Mouse (Mus musculus) midbrain, embryonic 12.5 days (tissue): Measurements from ENCODE around the gene B4galnt1. TPM values are rescaled to one million over a fixed set of nuclear protein-coding genes. Genes with fewer than 3 reads are reported as not detected.
"Not testable (repeated sequence)": the region's sequence is repeated elsewhere in the genome, so short reads cannot be mapped to it uniquely, and the experiment has no call there.

ENCODE experiments used
- ATAC-seq: fragments of 200-750 bp; cut with Nextera tagmentation; 2 replicates; pipeline ENCODE4 v1.8.0; 2017; ENCODE audit warnings: low read depth, moderate TSS enrichment, moderate library complexity; ENCODE audit not compliant: low FRiP score
- H3K27ac ChIP-seq: fragments of 300-500 bp; sonication (generic); replicated peaks from 2 replicates; pipeline ENCODE4 v1.5.1; 2016; ENCODE audit warnings: mild to moderate bottlenecking
- H3K27me3 ChIP-seq: fragments of 300-500 bp; sonication (generic); 2 replicates; pipeline ENCODE4 v1.6.1; 2016; ENCODE audit warnings: mild to moderate bottlenecking
- H3K36me3 ChIP-seq: fragments of 300-500 bp; sonication (generic); 2 replicates; pipeline ENCODE4 v1.6.1; 2016
- H3K4me1 ChIP-seq: fragments of 300-500 bp; sonication (generic); 2 replicates; pipeline ENCODE4 v1.6.1; 2016
- H3K4me2 ChIP-seq: fragments of 300-500 bp; sonication (generic); replicated peaks from 2 replicates; pipeline ENCODE4 v1.6.1; 2016; ENCODE audit warnings: mild to moderate bottlenecking, moderate library complexity
- H3K4me3 ChIP-seq: fragments of 300-500 bp; sonication (generic); 2 replicates; pipeline ENCODE4 v1.5.1; 2016; ENCODE audit warnings: mild to moderate bottlenecking
- H3K9ac ChIP-seq: fragments of 300-500 bp; sonication (generic); replicated peaks from 2 replicates; pipeline ENCODE4 v1.6.1; 2016; ENCODE audit warnings: mild to moderate bottlenecking, moderate library complexity
- H3K9me3 ChIP-seq: fragments of 300-500 bp; sonication (generic); 2 replicates; pipeline ENCODE4 v1.6.1; 2016; ENCODE audit warnings: mild to moderate bottlenecking
- WGBS: fragments of 180-500 bp; shearing (Covaris S2); methylation state at CpG from one replicate; pipeline ENCODE4 v1.1.7; 2016; 5-methylcytosine and 5-hydroxymethylcytosine counted together
- polyA plus RNA-seq: library from polyadenylated mRNA; unstranded; fragments of >200 nt; fragmentation: Nextera tagmentation; extraction: Ambion mirVana; gene quantifications from 2 replicates; pipeline ENCODE4 v1.2.1, GENCODE M21; 2016

Gene B4galnt1
- polyA plus RNA-seq, 1 experiment from 2014 or later, result 17.7 TPM

DNA sequence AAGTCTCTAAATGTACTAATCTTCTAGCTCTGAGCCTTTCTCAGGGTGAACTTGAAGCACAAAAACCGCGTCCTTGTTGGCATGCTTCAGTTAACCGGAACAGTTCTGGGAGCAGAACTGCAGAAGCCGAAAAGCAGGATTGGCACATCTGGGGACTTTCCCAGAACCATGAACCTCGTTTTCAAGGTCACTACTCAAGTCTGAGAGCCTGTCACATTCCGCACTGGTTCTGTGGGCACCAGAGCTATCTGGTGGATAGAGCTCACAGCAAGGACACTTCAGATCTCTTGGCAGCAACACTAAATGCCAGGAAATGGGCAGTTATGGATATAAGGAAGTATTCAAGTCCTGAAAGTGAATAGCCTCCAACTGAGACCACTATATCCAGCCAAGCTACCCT is 17.9 kb upstream of the B4galnt1 start:
- no peaks in the 10 kb centered on the region for H3K9me3 ChIP-seq
- H3K36me3 ChIP-seq, result no peaks in the 10 kb centered on the region
- ATAC-seq, result no peak
- WGBS, result 83% methylated on average over 6 of the region's 6 CpGs
- H3K4me3 ChIP-seq, result no peak overlapping the region
- no peak overlapping the region for H3K4me2 ChIP-seq
- no peaks in the 10 kb centered on the region for H3K27me3 ChIP-seq
- no peaks in the 10 kb centered on the region for H3K4me1 ChIP-seq
- H3K27ac ChIP-seq, result no peak overlapping the region
- no peak overlapping the region for H3K9ac ChIP-seq

GRCm38 (mm10) chr10:127150471-127150872 is 14.6 kb upstream of the B4galnt1 start:
- H3K36me3 ChIP-seq, result no peaks in the 10 kb centered on the region
- no peak overlapping the region for H3K9ac ChIP-seq
- WGBS, result 89% methylated on average over 4 of the region's 4 CpGs
- no peak overlapping the region for H3K27ac ChIP-seq
- no peak overlapping the region for H3K4me2 ChIP-seq
- H3K27me3 ChIP-seq, result no peaks in the 10 kb centered on the region
- no peak for ATAC-seq
- no peaks in the 10 kb centered on the region for H3K4me1 ChIP-seq
- no peak overlapping the region for H3K4me3 ChIP-seq
- H3K9me3 ChIP-seq, result no peaks in the 10 kb centered on the region

DNA sequence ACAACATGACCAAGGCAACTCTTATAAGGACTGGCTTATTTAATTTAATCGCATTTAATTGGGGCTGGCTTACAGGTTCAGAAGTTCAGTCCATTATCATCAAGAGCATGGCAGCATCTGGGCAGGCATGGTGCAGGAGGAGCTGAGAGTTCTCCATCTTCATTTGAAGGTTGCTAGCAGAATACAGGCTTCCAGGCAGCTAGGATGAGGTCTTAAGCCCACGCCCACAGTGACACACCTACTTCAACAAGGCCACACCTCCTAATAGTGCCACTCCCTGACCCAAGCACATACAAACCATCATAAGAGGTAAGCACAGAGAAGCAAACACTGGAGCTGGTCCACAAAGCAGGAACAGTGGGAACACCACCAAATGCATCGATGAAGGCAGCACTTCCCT is 13.8 kb upstream of the B4galnt1 start:
- not testable (repeated sequence) for ATAC-seq, H3K9ac ChIP-seq, H3K9me3 ChIP-seq, H3K4me1 ChIP-seq, H3K4me3 ChIP-seq, H3K36me3 ChIP-seq, H3K27ac ChIP-seq, H3K27me3 ChIP-seq, H3K4me2 ChIP-seq
- WGBS, result 84% methylated on average over 3 of the region's 3 CpGs

DNA sequence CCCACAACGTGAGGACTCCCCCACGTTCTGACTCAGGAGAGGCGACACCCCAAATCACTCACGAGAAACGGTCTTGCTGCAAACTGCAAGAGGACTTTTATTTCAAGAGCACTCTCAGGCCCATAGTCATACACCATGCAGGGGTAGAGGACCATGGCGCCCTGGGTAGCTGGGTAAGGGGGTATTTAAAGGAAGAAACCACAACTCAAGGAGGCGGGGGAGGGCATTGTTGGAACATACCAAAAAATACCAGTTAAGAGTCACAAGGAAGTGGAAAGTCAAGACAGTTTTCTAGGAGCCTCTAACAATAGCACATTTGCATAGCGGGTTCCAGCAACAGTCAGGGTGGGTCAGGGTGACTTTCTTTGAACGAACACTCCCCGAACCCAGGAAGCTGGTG is 12.5 kb upstream of the B4galnt1 start:
- H3K4me2 ChIP-seq, H3K4me3 ChIP-seq, H3K36me3 ChIP-seq, H3K27me3 ChIP-seq, H3K9me3 ChIP-seq, H3K27ac ChIP-seq, H3K9ac ChIP-seq, H3K4me1 ChIP-seq, ATAC-seq: not testable (repeated sequence)
- 85% methylated on average over 10 of the region's 10 CpGs for WGBS

DNA sequence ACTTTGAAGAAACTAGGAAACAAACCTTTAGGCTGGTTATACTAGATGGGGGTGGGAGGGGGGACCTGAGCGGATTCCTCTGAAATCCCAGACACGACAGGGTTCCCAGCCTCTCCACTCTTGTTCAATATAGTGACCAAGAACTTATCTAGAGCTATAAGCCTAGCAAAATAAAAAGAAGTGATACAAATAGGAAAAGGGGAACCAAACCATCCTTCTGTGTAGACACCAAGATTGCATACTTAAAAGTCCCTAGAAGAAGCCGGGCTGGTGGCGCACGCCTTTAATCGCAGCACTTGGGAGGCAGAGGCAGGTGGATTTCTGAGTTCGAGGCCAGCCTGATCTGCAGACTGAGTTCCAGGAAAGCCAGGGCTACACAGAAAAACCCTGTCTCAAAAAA is 11.7 kb upstream of the B4galnt1 start:
- Histone ChIP-seq H3K36me3 (no peaks in the 10 kb centered on the region), H3K27ac (no peak overlapping the region), H3K9ac (no peak overlapping the region), H3K4me3 (no peak overlapping the region), H3K27me3 (no peaks in the 10 kb centered on the region), H3K4me2 (no peak overlapping the region), H3K9me3 (no peaks in the 10 kb centered on the region), H3K4me1 (no peaks in the 10 kb centered on the region)
- no peak for ATAC-seq
- 88% methylated on average over 7 of the region's 7 CpGs for WGBS

DNA sequence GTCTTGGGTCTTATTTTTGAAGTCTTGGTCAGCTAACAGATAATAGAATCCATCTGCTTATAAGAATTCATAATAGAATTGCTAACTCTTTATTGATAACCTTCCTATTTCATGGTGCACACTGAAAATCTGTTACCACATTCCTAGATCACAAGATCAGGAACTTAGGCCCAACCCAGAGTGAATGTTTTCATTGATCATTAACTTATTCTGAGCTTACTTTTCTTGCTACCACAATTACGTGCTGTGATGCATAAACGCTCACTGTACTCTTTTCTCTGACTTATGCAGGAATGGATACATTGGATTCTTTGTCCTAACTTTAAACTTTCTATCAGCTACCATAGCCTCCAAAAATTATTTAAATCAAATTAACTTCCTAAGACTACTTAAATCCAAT is 10.8 kb upstream of the B4galnt1 start:
- no peak for ATAC-seq
- H3K4me2 ChIP-seq, result no peak overlapping the region
- H3K4me1 ChIP-seq, result no peaks in the 10 kb centered on the region
- no peaks in the 10 kb centered on the region for H3K36me3 ChIP-seq
- H3K27ac ChIP-seq, result no peak overlapping the region
- WGBS, result 98% methylated on average over 2 of the region's 2 CpGs
- no peak overlapping the region for H3K4me3 ChIP-seq
- no peak overlapping the region for H3K9ac ChIP-seq
- no peaks in the 10 kb centered on the region for H3K27me3 ChIP-seq
- no peaks in the 10 kb centered on the region for H3K9me3 ChIP-seq

DNA sequence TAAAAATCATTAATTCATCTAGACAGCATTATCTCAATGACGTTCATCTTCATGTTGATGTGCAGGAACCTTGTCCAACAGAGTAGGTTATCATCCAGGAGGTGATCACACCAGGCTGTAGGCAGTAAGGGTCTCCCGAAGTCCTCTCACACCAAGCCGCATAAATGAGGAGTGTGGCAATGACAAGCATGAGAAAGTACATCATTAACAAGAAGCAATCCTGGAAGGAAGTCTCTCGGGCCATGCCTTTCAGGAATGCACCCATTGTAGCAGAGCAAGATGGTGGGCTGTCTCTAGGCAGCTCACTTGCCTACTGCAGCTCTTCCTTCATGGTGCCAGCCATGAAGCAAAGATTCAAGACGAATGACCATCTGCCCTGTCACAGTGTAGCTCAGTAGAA is 10.4 kb upstream of the B4galnt1 start:
- H3K4me2 ChIP-seq, result no peak overlapping the region
- H3K9ac ChIP-seq, result no peak overlapping the region
- H3K36me3 ChIP-seq, result no peaks in the 10 kb centered on the region
- no peaks in the 10 kb centered on the region for H3K27me3 ChIP-seq
- no peak overlapping the region for H3K27ac ChIP-seq
- H3K4me3 ChIP-seq, result no peak overlapping the region
- ATAC-seq, result no peak
- 89% methylated on average over 5 of the region's 5 CpGs for WGBS
- no peaks in the 10 kb centered on the region for H3K9me3 ChIP-seq
- H3K4me1 ChIP-seq, result no peaks in the 10 kb centered on the region

DNA sequence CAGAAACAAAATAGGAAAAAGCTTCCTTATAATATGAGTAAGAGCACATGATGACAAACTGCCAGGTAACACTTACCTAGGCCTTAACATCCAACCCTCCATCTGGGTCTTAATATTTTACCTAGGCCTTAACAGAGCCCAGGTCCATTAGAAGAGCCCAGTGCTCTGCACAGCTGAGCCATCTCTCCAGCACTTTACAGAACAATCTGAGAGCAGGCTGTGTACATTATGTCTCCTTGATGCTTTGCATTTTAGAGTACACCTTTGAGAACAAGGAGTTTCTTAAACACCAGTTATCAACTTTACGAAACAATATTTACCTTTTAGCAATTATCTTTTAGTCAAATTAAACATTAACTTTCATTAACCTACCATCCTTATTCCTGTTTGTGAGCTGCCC is 8.9 kb upstream of the B4galnt1 start:
- Histone ChIP-seq H3K4me1 (no peaks in the 10 kb centered on the region), H3K4me2 (no peak overlapping the region), H3K9ac (no peak overlapping the region), H3K9me3 (no peaks in the 10 kb centered on the region), H3K4me3 (no peak overlapping the region), H3K27me3 (no peaks in the 10 kb centered on the region), H3K27ac (no peak overlapping the region), H3K36me3 (no peaks in the 10 kb centered on the region)
- WGBS, result 91% methylated on average over 1 of the region's 1 CpGs
- ATAC-seq, result no peak

DNA sequence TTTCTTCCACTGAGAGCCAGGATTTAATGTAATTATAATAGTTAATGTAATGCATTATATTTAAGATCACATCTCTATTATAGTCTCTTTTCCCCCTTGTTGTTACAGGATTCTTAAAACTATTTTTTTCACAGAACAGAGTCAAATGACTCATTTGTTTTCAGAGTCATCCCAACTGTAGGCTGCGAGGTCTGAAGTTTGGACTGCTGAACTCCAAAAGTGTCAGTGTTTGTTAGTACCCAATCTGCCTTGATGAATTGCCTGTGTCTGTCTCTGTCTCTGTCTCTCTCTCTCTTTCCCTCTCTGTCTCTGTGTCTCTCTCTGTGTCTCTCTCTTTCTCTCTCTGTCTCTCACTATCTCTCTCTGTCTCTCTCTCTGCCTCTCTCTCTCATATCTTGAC is 8.5 kb upstream of the B4galnt1 start:
- Histone ChIP-seq H3K4me2 (no peak overlapping the region), H3K4me3 (no peak overlapping the region), H3K4me1 (no peaks in the 10 kb centered on the region), H3K27me3 (no peaks in the 10 kb centered on the region), H3K9ac (no peak overlapping the region), H3K9me3 (no peaks in the 10 kb centered on the region), H3K27ac (no peak overlapping the region), H3K36me3 (no peaks in the 10 kb centered on the region)
- ATAC-seq, result no peak
- WGBS, result 84% methylated on average over 1 of the region's 1 CpGs

- no peaks in the 10 kb centered on the region for H3K4me1 ChIP-seq
- 66% methylated on average over 3 of the region's 3 CpGs for WGBS
- H3K9me3 ChIP-seq, result no peaks in the 10 kb centered on the region
- no peaks in the 10 kb centered on the region for H3K36me3 ChIP-seq
- H3K4me3 ChIP-seq, result no peak overlapping the region
- H3K4me2 ChIP-seq, result no peak overlapping the region
- no peak overlapping the region for H3K27ac ChIP-seq
- no peak overlapping the region for H3K9ac ChIP-seq
- no peak for ATAC-seq
- H3K27me3 ChIP-seq, result peaks cover 5% of the 10 kb centered on the region
Observed at GRCm38 (mm10) chr10:127158471-127158870, 6.6 kb upstream of the B4galnt1 start.

GRCm38 (mm10) chr10:127160081-127160480 is 4.9 kb upstream of the B4galnt1 start:
- Histone ChIP-seq H3K4me2 (no peak overlapping the region), H3K4me1 (peaks cover 4% of the 10 kb centered on the region), H3K4me3 (no peak overlapping the region), H3K9ac (no peak overlapping the region), H3K27me3 (peaks cover 14% of the 10 kb centered on the region), H3K27ac (no peak overlapping the region), H3K9me3 (no peaks in the 10 kb centered on the region), H3K36me3 (no peaks in the 10 kb centered on the region)
- no peak for ATAC-seq
- WGBS, result 87% methylated on average over 9 of the region's 9 CpGs

DNA sequence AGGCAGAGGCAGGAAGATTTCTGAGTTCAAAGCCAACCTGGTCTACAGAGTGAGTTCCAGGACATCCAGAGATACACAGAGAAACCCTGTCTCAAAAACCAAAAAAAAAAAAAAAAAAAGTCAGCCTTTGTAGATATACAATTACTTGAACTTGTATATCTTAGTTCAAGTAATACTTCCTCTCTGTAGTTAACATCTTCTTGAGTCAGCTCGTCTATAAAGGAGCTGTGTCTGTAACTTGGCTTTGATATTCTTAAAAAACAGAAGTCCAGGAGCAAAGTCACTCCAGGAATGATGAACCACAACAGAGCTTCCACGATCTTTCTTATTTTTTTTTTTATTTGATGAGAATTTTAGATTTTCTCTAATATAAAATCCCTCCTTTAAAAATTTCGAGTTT is 4.3 kb upstream of the B4galnt1 start:
- Histone ChIP-seq H3K27me3 (peaks cover 20% of the 10 kb centered on the region), H3K9ac (no peak overlapping the region), H3K36me3 (no peaks in the 10 kb centered on the region), H3K4me2 (no peak overlapping the region), H3K9me3 (no peaks in the 10 kb centered on the region), H3K4me1 (peaks cover 10% of the 10 kb centered on the region), H3K27ac (no peak overlapping the region), H3K4me3 (no peak overlapping the region)
- 76% methylated on average over 3 of the region's 3 CpGs for WGBS
- no peak for ATAC-seq

- H3K4me3 ChIP-seq, H3K9me3 ChIP-seq, H3K27ac ChIP-seq, ATAC-seq, H3K9ac ChIP-seq, H3K4me2 ChIP-seq, H3K36me3 ChIP-seq: not testable (repeated sequence)
- 66% methylated on average over 7 of the region's 7 CpGs for WGBS
- peaks cover 20% of the 10 kb centered on the region for H3K4me1 ChIP-seq
- peaks cover 41% of the 10 kb centered on the region for H3K27me3 ChIP-seq
Observed at GRCm38 (mm10) chr10:127162771-127163261, 2.2 kb upstream of the B4galnt1 start.
